ENCODE assay signal across 8 mouse cellular contexts in the genomic region with DNA sequence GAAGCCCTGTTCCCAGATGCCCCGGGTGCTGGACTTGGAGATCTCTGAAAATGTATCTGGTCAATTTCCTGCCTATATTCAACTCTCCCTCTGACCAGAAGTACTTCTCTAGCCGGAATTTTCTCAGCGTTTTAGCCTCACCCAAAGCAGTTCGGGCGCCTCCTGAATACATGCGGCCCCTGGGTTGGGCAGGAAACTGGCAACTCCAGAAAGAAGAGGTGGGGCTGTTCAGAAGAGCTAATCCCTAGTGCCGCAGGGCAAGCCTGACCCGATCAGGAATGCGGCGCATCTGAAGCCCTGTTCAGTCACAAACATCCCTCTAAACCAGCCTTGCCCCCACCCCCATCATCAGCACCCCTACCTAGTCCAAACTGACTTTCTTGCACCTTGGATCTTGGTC. TPM values are rescaled to one million over a fixed set of nuclear protein-coding genes. Genes with fewer than 3 reads are reported as not detected.
DNase-seq lines count a peak whose midpoint lies in the region; ATAC-seq and TF ChIP-seq lines count a peak whose summit lies in the region.

No protein-coding gene starts in this region.

- peak overlapping the region; percentile 82 for H3K9ac ChIP-seq in liver, embryonic 14.5 days (replicated peaks)

- WGBS in liver, embryonic 14.5 days (ENCODE audit: insufficient replicate concordance) = 5% methylated on average over 10 of the region's 10 CpGs

- peak overlapping the region; percentile 86 for H3K4me2 ChIP-seq in liver, embryonic 14.5 days (ENCODE audit: low read depth)

- peaks cover 33% of the 10 kb centered on the region for H3K36me3 ChIP-seq in E14TG2a.4 (ENCODE audit: insufficient read depth, low read length)
- H3K36me3 ChIP-seq in liver, embryonic 14.5 days (replicated peaks; ENCODE audit: control insufficient read depth, insufficient read depth, low read depth) = peaks cover 19% of the 10 kb centered on the region

- H3K27ac ChIP-seq in liver, embryonic 14.5 days = peak overlapping the region; percentile 30

- ATAC-seq in cerebellum, adult (ENCODE audit: insufficient number of reproducible peaks, low FRiP score, low TSS enrichment) = 0 out of 2 replicates have a peak, but pooled peaks have one; percentile 21
- ATAC-seq in liver, embryonic 14.5 days (ENCODE audit: insufficient read depth) = peak; percentile 34
- no peak for ATAC-seq in granulocyte monocyte progenitor cell, adult 5-6 weeks (replicated peaks; ENCODE audit: poor library complexity, severe bottlenecking)

- H3K27me3 ChIP-seq in E14TG2a.4 (ENCODE audit: insufficient read depth, low read length) = peaks cover 11% of the 10 kb centered on the region; the same call in 1 of the 2 replicates
- H3K27me3 ChIP-seq in liver, embryonic 14.5 days (ENCODE audit: control insufficient read depth, insufficient read depth, low read length) = peaks cover 3% of the 10 kb centered on the region; the same call in 1 of the 2 replicates

- no peaks in the 10 kb centered on the region for H3K9me3 ChIP-seq in E14TG2a.4 (ENCODE audit: low read length)
- H3K9me3 ChIP-seq in liver, embryonic 14.5 days (ENCODE audit: control insufficient read depth, low read length) = no peaks in the 10 kb centered on the region

- DNase-seq in cerebellum, adult 18-20 months = no peak
- DNase-seq in forelimb bud, embryonic 11.5 days (ENCODE audit: low read depth, low spot score) = peak; percentile 65
- no peak for DNase-seq in liver, embryonic 14.5 days (ENCODE audit: low read depth in 3 of 3, low spot score in 3 of 3)
- peak; percentile 48 for DNase-seq in testis, postnatal 10 days (ENCODE audit: low spot score)
- no peak for DNase-seq in adrenal gland, adult 8-10 months

- TF ChIP-seq CTCF in E14TG2a.4 (conservative IDR thresholded peaks at IDR 0.05; ENCODE audit: low read length) = no peak
- no peak for TF ChIP-seq CTCF in liver, embryonic 14.5 days (IDR thresholded peaks at IDR 0.05; ENCODE audit: low read depth)

- H3K4me3 ChIP-seq in E14TG2a.4 (replicated peaks; ENCODE audit: low read length) = peak overlapping the region; percentile 100
- peak overlapping the region; percentile 72 for H3K4me3 ChIP-seq in liver, embryonic 14.5 days (ENCODE audit: insufficient read depth in 1 of 2, low read depth in 2 of 2, low read length in 2 of 2)

- H3K4me1 ChIP-seq in E14TG2a.4 (replicated peaks; ENCODE audit: low read depth, low read length) = peaks cover 63% of the 10 kb centered on the region
- peaks cover 8 to 38% of the 10 kb centered on the region in 2 experiments for H3K4me1 ChIP-seq in liver, embryonic 14.5 days (replicated peaks; ENCODE audit: control insufficient read depth in 2 of 2, insufficient read depth in 2 of 2, low read length in 1 of 2)

- TF ChIP-seq EP300 in liver, embryonic 14.5 days (IDR thresholded peaks at IDR 0.05; ENCODE audit: low read depth) = no peak

RNA-seq across cellular contexts. Expression of a gene that starts 0.7 kb away (rescaled TPM):
- polyA plus RNA-seq in liver, embryonic 14.5 days (2012; rRNA removed) = 1.1 and 1.8 TPM in 2 replicates
- 0.98 and 1.1 TPM in 2 replicates for polyA plus RNA-seq in liver, embryonic 14.5 days (2014; fragmentation: Nextera tagmentation; extraction: Ambion mirVana)
- total RNA-seq in granulocyte monocyte progenitor cell, adult 5-6 weeks (2014; fragmentation: Nextera tagmentation) = not detected in 2 replicates
- total RNA-seq in granulocyte monocyte progenitor cell, adult 5-6 weeks (2017) = not detected in 2 replicates
- 1 to 10 TPM; 1.7 to 4.3 (median 2.8) TPM for total RNA-seq in adrenal gland, adult 8-10 months (2022)

RNA-seq across cellular contexts. Expression of a gene that starts 10.3 kb away (rescaled TPM):
- polyA plus RNA-seq in liver, embryonic 14.5 days (2012; rRNA removed) = 122 and 145 TPM in 2 replicates
- 53.4 and 58.1 TPM in 2 replicates for polyA plus RNA-seq in liver, embryonic 14.5 days (2014; fragmentation: Nextera tagmentation; extraction: Ambion mirVana)
- not detected in 2 replicates for total RNA-seq in granulocyte monocyte progenitor cell, adult 5-6 weeks (2014; fragmentation: Nextera tagmentation)
- not detected in 2 replicates for total RNA-seq in granulocyte monocyte progenitor cell, adult 5-6 weeks (2017)
- total RNA-seq in adrenal gland, adult 8-10 months (2022) = 10 to 100 TPM in 2 of 4 experiments, 1 to 10 TPM in 2; 4.5 to 11.8 (median 9.7) TPM

RNA-seq across cellular contexts. Expression of a gene that starts 17.0 kb away (rescaled TPM):
- polyA plus RNA-seq in liver, embryonic 14.5 days (2012; rRNA removed) = 22.1 and 27.5 TPM in 2 replicates
- polyA plus RNA-seq in liver, embryonic 14.5 days (2014; fragmentation: Nextera tagmentation; extraction: Ambion mirVana) = 50.9 and 54.6 TPM in 2 replicates
- 30.3 and 34.9 TPM in 2 replicates for total RNA-seq in granulocyte monocyte progenitor cell, adult 5-6 weeks (2014; fragmentation: Nextera tagmentation)
- 31.3 and 40.1 TPM in 2 replicates for total RNA-seq in granulocyte monocyte progenitor cell, adult 5-6 weeks (2017)
- total RNA-seq in adrenal gland, adult 8-10 months (2022) = 10 to 100 TPM; 12.6 to 15.2 (median 14.3) TPM

RNA-seq across cellular contexts. Expression of a gene that starts 29.1 kb away (rescaled TPM):
- 17.2 and 17.4 TPM in 2 replicates for polyA plus RNA-seq in liver, embryonic 14.5 days (2012; rRNA removed)
- 18.8 and 20.1 TPM in 2 replicates for polyA plus RNA-seq in liver, embryonic 14.5 days (2014; fragmentation: Nextera tagmentation; extraction: Ambion mirVana)
- 38.4 and 46.6 TPM in 2 replicates for total RNA-seq in granulocyte monocyte progenitor cell, adult 5-6 weeks (2014; fragmentation: Nextera tagmentation)
- 33.4 and 35.2 TPM in 2 replicates for total RNA-seq in granulocyte monocyte progenitor cell, adult 5-6 weeks (2017)
- total RNA-seq in adrenal gland, adult 8-10 months (2022) = 10 to 100 TPM; 58.8 to 72.1 (median 62.7) TPM

RNA-seq across cellular contexts. Expression of a gene that starts 31.1 kb away (rescaled TPM):
- polyA plus RNA-seq in liver, embryonic 14.5 days (2012; rRNA removed) = 32.4 and 35.4 TPM in 2 replicates
- polyA plus RNA-seq in liver, embryonic 14.5 days (2014; fragmentation: Nextera tagmentation; extraction: Ambion mirVana) = 45.4 and 61.5 TPM in 2 replicates
- total RNA-seq in granulocyte monocyte progenitor cell, adult 5-6 weeks (2014; fragmentation: Nextera tagmentation) = not detected in 2 replicates
- not detected in 2 replicates for total RNA-seq in granulocyte monocyte progenitor cell, adult 5-6 weeks (2017)
- total RNA-seq in adrenal gland, adult 8-10 months (2022) = 100 to 1,000 TPM in 1 of 4 experiments, 10 to 100 TPM in 3; 80.5 to 116 (median 91.7) TPM

Comparison
In these comparisons a context has a peak if more than half of its experiments do, and no peak if none do; other contexts are left out.
1. DNase-seq: peak in forelimb bud, embryonic 11.5 days (single experiment) and testis, postnatal 10 days (single experiment); none in cerebellum, adult 18-20 months (0 of 2), liver, embryonic 14.5 days (0 of 3) and adrenal gland, adult 8-10 months (single experiment).
2. RNA of a gene that starts 10.3 kb away (total RNA-seq): 4.5 to 11.8 TPM in adrenal gland, adult 8-10 months; not detected in granulocyte monocyte progenitor cell, adult 5-6 weeks; every median in the first group is over 4 times any median in the second.